Mouse (Mus musculus): ENCODE measurements around the gene Gm10591.
"Not testable (repeated sequence)": the region's sequence is repeated elsewhere in the genome, so short reads cannot be mapped to it uniquely, and the experiment has no call there.

Gene Gm10591

DNA sequence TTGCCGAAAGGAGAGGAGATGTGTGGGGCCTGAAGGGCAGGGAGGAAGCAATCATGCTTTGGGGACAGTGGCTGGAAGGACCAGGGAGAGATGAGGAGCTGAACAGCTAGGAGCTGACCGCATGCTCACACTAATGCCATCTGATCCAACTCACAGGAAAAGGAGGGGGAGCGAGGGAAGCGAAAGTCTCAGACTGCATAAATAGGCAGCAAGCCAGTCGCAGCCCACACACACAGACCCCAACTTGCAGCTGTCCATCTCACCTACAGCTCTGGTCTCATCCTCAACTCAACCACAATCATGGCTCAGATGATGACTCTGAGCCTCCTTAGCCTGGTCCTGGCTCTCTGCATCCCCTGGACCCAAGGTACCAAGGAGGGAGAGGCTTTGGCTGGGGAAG, at the start of gene Gm10591:
Gm10591 (plus strand) TSS at position 301 of the 400 bp plus-strand sequence.
- in situ Hi-C loops (cut with MboI; ENCODE audit: unreplicated experiment in 2 of 2), result not testable (repeated sequence)

DNA sequence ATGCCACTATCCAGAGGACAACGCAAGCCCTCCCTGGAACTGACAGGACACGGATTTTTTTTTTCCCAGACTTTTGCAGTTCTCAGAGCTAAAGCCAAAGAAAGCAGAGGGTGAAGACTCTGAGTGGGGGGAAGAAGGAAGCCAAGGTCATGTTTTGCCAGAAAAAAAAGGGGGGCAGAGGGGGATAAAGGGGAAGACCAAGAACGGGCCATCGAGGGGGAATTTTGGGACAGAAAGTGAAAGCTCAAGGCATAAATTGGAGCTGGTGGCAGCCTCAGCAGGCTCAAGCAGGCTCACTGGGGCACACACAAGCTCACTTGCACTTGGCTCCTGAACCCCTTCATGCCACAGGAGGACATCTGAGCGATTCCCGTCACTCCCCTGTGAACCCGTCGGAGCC, 17.4 kb downstream of the Gm10591 start, which contains the start of gene Gm2564:
Gm2564 (plus strand) TSS at position 301 of the 400 bp plus-strand sequence.
- in situ Hi-C loops (cut with MboI; ENCODE audit: unreplicated experiment in 2 of 2), result not testable (repeated sequence)

DNA sequence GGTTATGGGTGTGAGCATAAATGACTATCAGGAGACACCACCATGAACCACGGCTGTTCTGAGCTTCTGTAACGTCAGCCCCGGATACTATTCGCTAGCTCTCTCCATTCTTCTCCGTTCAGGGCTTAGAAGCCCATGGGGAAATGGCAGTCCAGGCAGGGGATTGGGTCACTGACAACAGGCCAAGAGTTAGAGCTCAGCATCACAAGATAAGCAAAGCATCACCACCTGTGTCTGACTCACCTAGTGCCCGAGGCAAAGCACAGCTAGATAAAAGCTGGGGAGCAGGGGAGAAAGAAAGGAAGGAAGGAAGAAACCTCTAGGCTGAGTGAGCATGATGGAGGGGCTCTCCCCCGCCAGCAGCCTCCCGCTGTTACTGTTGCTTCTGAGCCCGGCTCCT, 43.0 kb downstream of the Gm10591 start, which contains the start of gene Ccl27b:
Ccl27b (plus strand) TSS at position 301 of the 400 bp plus-strand sequence.
- in situ Hi-C loops (cut with MboI; ENCODE audit: unreplicated experiment in 2 of 2), result not testable (repeated sequence)

DNA sequence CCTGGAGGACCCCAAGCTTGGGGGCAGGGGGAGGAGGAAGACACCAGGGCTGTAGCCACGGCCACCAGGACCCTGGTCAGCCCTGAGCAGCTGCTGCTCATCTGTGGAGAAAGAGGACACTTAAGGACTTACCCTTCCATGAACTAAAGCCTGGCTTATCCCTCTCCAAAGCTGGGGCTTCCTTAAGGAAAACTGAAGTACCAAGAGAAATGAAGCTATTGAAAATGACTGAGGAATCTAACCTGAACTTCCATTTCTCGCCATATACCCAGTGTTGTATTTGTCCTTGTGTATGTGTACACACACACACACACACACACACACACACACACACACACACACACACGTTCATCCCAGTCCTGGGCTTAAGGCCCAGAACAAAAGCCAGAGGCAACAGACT, 49.8 kb downstream of the Gm10591 start, which contains the start of gene Il11ra2:
Il11ra2 (minus strand) TSS at position 101 of the 400 bp plus-strand sequence.
- in situ Hi-C loops (cut with MboI; ENCODE audit: unreplicated experiment in 2 of 2), result not testable (repeated sequence)
